Mouse (Mus musculus): ENCODE measurements around the gene Thada.

The Thada gene

GRCm38 (mm10) chr17:84465753-84466608 lies at the start of gene Thada:
Gene Thada, minus strand, starts transcription at chr17:84466205.
- DNase-seq (ENCODE audit: low spot score) = peak; percentile 96

GRCm38 (mm10) chr17:84512516-84513085 lies 46.6 kb upstream of the Thada start:
- peak; percentile 32 for DNase-seq (ENCODE audit: low spot score)

GRCm38 (mm10) chr17:84511682-84512515 lies 45.9 kb upstream of the Thada start, which contains the start of gene Plekhh2:
Gene Plekhh2, plus strand, starts transcription at chr17:84511895.
- DNase-seq (ENCODE audit: low spot score) = peak; percentile 87

GRCm38 (mm10) chr17:84510961-84511639 lies 45.1 kb upstream of the Thada start:
- no peak for DNase-seq (ENCODE audit: low spot score)

- no peak for DNase-seq (ENCODE audit: low spot score)
Observed at GRCm38 (mm10) chr17:84510355-84510754, 44.4 kb upstream of the Thada start.

GRCm38 (mm10) chr17:84509176-84509575 lies 43.2 kb upstream of the Thada start:
- DNase-seq (ENCODE audit: low spot score) = no peak

GRCm38 (mm10) chr17:84508736-84509135 lies 42.7 kb upstream of the Thada start:
- no peak for DNase-seq (ENCODE audit: low spot score)

GRCm38 (mm10) chr17:84505922-84506321 lies 39.9 kb upstream of the Thada start:
- DNase-seq (ENCODE audit: low spot score) = no peak

GRCm38 (mm10) chr17:84502341-84502740 lies 36.3 kb upstream of the Thada start:
- DNase-seq (ENCODE audit: low spot score) = no peak

GRCm38 (mm10) chr17:84498639-84499038 lies 32.6 kb upstream of the Thada start:
- DNase-seq (ENCODE audit: low spot score) = no peak

GRCm38 (mm10) chr17:84497972-84498604 lies 32.1 kb upstream of the Thada start:
- DNase-seq (ENCODE audit: low spot score) = no peak

- DNase-seq (ENCODE audit: low spot score) = no peak
Observed at GRCm38 (mm10) chr17:84497559-84497958, 31.6 kb upstream of the Thada start.

GRCm38 (mm10) chr17:84497026-84497425 lies 31.0 kb upstream of the Thada start:
- DNase-seq (ENCODE audit: low spot score) = no peak

- DNase-seq (ENCODE audit: low spot score) = no peak
Observed at GRCm38 (mm10) chr17:84492255-84492880, 26.4 kb upstream of the Thada start.

GRCm38 (mm10) chr17:84487415-84487814 lies 21.4 kb upstream of the Thada start:
- no peak for DNase-seq (ENCODE audit: low spot score)

GRCm38 (mm10) chr17:84483673-84484320 lies 17.8 kb upstream of the Thada start:
- no peak for DNase-seq (ENCODE audit: low spot score)

- DNase-seq (ENCODE audit: low spot score) = no peak
Observed at GRCm38 (mm10) chr17:84482831-84483230, 16.8 kb upstream of the Thada start.

GRCm38 (mm10) chr17:84480464-84481355 lies 14.7 kb upstream of the Thada start:
- DNase-seq (ENCODE audit: low spot score) = no peak

- no peak for DNase-seq (ENCODE audit: low spot score)
Observed at GRCm38 (mm10) chr17:84478276-84478675, 12.3 kb upstream of the Thada start.
